Mouse (Mus musculus) kidney, adult 18-20 months (tissue): ENCODE data around the gene Phactr4.
A peak's percentile ranks its signal among the peaks of the same experiment; 100 is the strongest.

Experiments used
- DNase-seq: peaks from one replicate; pipeline ENCODE4 v3.0.0; 2021

The Phactr4 gene

GRCm38 (mm10) chr4:132411322-132412094, 10.8 kb downstream of the Phactr4 start:
- no peak for DNase-seq

- DNase-seq = no peak
Measured at GRCm38 (mm10) chr4:132409587-132410229, 12.6 kb downstream of the Phactr4 start.

DNA sequence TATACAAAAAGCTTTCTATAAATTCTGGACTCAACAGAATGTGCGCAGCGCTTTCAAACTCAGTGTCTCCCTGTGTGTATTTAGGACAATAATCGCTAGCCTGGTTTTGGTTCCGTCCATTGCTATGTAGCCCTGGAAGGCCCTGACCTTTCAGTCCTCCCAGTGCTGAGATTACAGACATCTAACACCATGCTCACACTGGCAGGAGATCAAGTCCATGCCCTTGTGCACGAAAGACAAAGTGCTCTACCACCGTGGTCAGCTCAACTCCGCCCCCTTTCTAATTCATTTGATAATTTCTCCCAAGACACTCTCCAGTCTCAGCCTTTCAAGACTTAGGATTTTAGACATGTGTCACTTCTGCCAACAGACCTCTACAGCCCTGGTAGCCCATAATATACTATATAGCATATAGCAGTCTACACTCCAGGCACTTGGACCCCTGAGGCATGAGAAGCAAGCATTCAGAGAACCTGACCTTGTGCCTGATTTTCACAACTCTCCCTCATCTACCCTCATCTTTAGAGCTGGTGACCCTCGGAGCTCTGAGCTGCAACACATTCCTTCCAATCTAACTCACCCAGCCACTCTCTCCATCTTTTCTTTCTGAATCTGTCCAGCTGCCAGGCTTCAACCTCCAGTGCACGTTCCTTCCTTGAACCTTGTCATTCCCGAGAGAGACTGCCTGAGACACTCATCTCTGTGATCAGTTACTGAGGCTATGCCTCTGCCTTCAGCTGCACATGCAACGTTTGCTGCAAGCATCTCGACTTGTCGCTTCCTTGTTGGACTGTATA, 15.7 kb downstream of the Phactr4 start:
- DNase-seq = no peak

- DNase-seq = no peak
Measured at GRCm38 (mm10) chr4:132404588-132404987, 17.7 kb downstream of the Phactr4 start.

DNA sequence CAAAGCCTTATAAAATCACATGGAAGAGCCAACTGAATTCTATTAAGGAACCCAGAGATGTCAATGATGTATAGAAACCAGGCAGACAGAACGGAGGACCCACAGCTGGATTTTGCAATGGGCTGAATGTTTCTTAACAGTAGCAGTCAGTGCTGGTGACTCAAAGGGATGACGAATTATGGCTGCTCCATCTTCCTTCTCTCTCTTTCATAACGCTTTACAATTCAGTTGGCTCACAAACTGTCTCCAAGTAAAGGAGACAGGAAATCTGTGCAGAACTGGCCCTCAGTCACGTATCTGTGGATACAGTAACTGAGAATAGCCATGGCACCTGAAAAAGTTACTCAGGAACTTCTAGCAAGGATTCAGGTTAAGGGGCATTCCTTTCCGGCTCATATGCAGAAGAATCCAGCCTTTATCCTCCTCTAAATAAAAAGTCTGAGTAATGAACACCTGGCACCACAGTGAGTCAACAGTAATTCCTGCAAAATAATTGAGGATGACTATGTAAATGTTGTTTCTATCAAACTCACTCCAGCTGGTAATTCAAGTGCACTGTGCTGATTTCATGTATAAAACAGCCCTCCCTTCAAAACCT, 19.1 kb downstream of the Phactr4 start:
- no peak for DNase-seq

GRCm38 (mm10) chr4:132401016-132401415, 21.3 kb downstream of the Phactr4 start:
- DNase-seq = no peak

GRCm38 (mm10) chr4:132398863-132399262, 23.4 kb downstream of the Phactr4 start:
- DNase-seq = no peak

DNA sequence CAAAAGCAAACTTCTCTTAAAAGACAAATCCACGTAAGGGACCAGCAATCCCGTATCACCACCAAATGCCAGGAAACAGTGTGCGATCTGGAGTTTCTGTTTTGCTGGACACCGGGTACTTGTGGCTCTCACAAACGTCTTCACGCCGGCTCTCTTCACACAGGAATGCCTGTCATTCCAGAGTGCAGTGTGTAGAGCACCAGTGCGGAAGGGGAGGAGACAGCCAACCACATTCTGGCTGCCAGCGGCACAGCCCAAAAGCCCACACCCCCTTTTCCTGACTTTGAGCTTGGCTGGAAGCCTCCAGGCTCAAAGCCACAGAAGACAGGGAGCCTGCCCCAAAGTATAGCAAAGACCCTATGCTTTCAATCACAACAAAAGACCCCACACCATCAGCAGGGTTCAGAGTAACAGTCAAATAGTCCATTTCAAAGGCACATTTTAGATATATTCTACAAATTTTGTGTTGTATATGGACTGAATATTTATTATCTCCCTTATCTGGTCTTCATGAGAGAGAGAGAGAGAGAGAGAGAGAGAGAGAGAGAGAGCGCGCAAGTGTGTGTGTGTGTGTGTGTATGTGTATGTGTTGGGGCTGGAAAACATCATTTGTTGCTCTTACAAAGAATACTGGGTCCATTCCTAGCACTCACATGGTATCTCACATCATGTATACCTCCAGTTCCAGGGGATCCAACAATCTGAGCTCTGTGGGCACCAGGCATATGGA, 24.1 kb downstream of the Phactr4 start:
- DNase-seq = peak; percentile 82

- DNase-seq = no peak
Measured at GRCm38 (mm10) chr4:132397120-132397519, 25.2 kb downstream of the Phactr4 start.

DNA sequence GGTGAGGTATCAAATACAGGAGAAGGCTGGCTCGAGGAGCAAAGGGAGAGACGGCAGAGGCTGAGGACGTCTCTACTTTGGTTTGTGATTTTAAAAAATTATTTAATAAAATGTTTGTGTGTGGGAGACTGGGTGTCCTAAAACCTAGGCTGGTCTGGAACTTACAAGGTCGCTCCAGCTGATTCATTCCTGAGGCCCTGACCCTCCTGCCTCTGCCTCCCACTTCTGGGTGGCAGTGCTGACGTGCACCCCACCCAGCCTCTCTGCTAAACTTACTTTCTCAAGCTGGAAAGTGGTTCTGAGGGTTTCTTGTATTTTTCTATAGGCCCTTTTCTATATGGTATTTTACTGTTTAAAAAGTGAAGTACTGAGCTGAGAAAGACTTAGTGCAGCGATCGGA, 26.0 kb downstream of the Phactr4 start:
- no peak for DNase-seq

DNA sequence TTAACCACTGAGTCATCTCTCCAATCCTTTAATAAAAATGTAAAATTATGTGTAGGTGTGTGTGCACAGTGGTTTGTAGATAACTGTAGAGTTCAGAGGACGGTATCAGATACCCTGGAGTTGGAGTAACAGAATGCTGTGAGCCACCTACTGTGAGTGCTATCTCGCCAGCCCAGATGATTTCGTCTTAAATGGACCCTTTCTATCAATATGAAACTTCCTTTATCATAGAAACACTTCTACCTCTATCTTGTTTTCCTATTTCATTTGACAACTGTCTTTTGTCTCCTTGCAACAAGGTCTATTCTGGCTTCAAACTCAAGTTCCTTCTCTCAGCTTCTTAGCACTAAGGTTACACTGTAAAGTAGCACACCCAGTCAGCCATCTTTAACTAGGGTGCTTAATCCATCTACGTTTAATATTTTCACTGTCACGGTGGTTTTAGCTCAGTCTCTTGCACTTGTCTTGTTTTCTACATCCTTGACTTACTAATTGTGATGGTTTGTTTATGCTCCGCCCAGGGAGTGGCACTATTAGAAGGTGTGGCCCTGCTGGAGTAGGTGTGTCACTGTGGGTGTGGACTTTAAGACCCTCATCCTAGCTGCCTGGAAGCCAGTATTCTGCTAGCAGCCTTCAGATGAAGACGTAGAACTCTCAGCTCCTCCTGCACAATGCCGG, 31.1 kb downstream of the Phactr4 start:
- no peak for DNase-seq

- DNase-seq = no peak
Measured at GRCm38 (mm10) chr4:132389302-132389701, 33.0 kb downstream of the Phactr4 start.

DNA sequence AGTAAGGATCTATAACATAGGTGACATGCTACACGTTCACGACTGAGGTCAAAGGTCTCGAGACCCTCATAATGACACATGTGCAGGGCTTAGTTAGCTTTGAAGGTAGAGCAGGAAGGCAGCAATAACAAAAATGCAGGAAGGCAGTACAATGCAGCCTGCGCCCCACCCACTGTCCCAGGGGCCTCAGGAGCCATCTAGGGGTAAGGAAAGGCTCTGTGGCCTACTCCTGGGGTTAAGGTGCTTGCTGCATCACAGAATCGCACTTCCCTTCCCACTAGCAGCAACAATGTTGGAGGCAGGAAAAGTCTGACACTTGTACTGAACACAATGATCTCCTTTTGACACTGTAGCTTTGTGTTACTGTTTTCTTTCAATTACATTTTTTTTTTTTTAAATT, 34.7 kb downstream of the Phactr4 start:
- DNase-seq = no peak

- no peak for DNase-seq
Measured at GRCm38 (mm10) chr4:132386846-132387245, 35.4 kb downstream of the Phactr4 start.

DNA sequence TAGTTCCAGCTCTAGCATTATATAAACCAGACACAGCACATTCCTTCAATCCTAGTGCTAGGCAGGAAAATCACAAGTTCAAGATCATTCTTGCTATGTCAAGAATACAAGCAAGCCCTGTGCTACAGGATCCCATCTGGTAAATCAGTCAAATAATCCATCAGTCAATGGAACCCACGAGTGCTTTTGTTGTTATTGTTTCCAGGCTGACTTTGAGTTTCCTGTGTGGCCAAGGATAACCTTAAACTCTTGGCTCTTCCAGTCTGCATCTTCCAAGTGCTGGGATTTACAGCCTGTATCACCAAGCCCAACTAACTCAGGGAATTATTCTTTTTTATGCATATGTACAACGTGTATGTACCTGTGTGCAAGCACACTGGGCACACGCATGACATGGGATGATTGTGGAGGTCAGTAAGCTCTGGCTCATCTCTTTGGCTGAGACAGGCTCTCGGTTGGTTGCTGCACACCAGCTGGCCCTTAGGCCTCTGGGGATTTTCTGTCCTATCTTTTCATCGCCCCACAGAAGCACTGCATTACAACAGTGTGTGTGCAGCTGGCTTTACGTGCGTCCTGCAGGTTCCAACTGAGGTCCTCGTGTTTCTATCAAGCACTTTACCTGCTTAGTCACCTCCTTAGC, 36.4 kb downstream of the Phactr4 start:
- DNase-seq = no peak

GRCm38 (mm10) chr4:132383455-132383854, 38.8 kb downstream of the Phactr4 start:
- no peak for DNase-seq

GRCm38 (mm10) chr4:132382296-132382695, 40.0 kb downstream of the Phactr4 start:
- no peak for DNase-seq

- DNase-seq = no peak
Measured at GRCm38 (mm10) chr4:132380965-132381616, 41.2 kb downstream of the Phactr4 start.

DNA sequence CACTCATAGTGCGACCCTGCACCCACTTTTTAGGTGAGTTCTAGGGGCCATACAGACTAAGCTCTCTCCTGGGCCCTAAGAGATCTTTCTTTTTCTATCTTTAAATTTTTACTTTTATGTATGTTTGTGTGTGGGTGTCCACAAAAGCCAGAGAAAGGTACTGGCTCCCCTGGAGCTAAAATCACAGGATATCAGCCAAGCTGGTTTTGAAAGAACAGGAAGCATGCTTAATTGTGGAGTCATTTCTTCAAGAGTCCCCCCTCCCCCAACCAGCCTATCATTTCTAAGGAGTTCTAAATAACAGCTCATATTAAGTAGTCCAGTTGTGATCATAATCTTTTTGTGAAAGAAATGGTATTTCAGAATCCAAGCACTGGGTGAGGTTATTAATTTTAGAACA, 48.5 kb downstream of the Phactr4 start:
- DNase-seq = no peak

- DNase-seq = no peak
Measured at GRCm38 (mm10) chr4:132369953-132370750, 52.1 kb downstream of the Phactr4 start.
